Mouse (Mus musculus) E14TG2a.4 (cell line): Measurements from ENCODE around the gene Nme2.

Experiments used
- H3K27me3 ChIP-seq: 2 replicates; pipeline ENCODE4 v1.6.1; 2014; ENCODE audit warnings: low read length, control low read depth; ENCODE audit not compliant: insufficient read depth
- H3K36me3 ChIP-seq: 2 replicates; pipeline ENCODE4 v1.6.1; 2014; ENCODE audit warnings: low read length, control low read depth; ENCODE audit not compliant: insufficient read depth
- H3K4me1 ChIP-seq: replicated peaks from 2 replicates; pipeline ENCODE4 v1.6.1; 2014; ENCODE audit warnings: low read depth, low read length, control low read depth
- H3K4me3 ChIP-seq: replicated peaks from 2 replicates; pipeline ENCODE4 v1.5.1; 2014; ENCODE audit warnings: mild to moderate bottlenecking, low read length
- H3K9me3 ChIP-seq: 2 replicates; pipeline ENCODE4 v1.6.1; 2014; ENCODE audit warnings: low read length, control low read depth
- CTCF ChIP-seq: conservative IDR thresholded peaks from 2 replicates; pipeline ENCODE4 v1.5.1; 2014; ENCODE audit warnings: low read length
- NANOG ChIP-seq: IDR thresholded peaks from 2 replicates; pipeline ENCODE4 v1.6.1; 2014; ENCODE audit warnings: borderline replicate concordance, low read length, mixed read lengths
- POU5F1 ChIP-seq: IDR thresholded peaks from 2 replicates; pipeline ENCODE4 v1.6.1; 2014; ENCODE audit warnings: low read length, borderline replicate concordance

Gene Nme2

DNA sequence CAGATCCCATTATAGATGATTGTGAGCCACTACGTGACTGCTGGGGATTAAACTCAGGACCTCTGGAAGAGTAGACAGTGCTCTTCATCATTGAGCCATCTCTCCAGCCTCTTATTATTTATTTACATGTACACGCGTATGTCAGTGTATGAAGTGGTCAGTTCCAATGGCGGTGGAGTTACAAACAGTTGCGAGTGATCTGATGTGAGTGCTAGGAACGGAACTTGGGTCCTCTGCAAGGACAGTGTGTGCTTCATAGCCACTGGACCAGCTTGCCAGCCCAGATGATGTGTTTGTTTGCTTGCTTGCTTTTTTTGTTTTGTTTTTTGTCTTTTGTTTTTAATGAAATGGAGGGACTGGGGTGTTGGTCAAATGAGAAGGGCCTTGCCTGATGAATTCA is 13.1 kb upstream of the Nme2 start:
- H3K4me3 ChIP-seq: no peak overlapping the region
- H3K36me3 ChIP-seq: peaks cover 20% of the 10 kb centered on the region
- TF ChIP-seq NANOG (no peak), POU5F1 (no peak), CTCF (no peak)
- no peaks in the 10 kb centered on the region for H3K27me3 ChIP-seq
- peaks cover 12% of the 10 kb centered on the region; the same call in 1 of the 2 replicates for H3K9me3 ChIP-seq
- H3K4me1 ChIP-seq: peaks cover 69% of the 10 kb centered on the region

DNA sequence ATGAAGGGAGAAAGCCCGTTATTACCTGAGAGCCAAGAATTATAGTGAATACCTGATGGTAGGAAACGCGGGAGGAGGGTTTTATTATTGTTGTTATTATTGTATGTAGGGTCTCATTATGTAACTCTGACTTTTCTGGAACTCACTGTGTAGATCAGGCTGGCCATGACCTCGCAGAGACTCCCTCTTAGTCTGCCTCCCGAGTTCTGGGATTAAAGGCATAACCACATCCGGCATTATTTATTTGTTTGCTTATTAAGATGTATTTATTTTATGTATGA is 12.7 kb upstream of the Nme2 start:
- peaks cover 24% of the 10 kb centered on the region for H3K36me3 ChIP-seq
- TF ChIP-seq NANOG (no peak), POU5F1 (no peak), CTCF (no peak)
- peaks cover 69% of the 10 kb centered on the region for H3K4me1 ChIP-seq
- no peaks in the 10 kb centered on the region for H3K27me3 ChIP-seq
- 0 out of 2 replicates have a peak overlapping the region, but pooled peaks have one; percentile 51 for H3K4me3 ChIP-seq
- H3K9me3 ChIP-seq: peaks cover 12% of the 10 kb centered on the region; the same call in 1 of the 2 replicates

DNA sequence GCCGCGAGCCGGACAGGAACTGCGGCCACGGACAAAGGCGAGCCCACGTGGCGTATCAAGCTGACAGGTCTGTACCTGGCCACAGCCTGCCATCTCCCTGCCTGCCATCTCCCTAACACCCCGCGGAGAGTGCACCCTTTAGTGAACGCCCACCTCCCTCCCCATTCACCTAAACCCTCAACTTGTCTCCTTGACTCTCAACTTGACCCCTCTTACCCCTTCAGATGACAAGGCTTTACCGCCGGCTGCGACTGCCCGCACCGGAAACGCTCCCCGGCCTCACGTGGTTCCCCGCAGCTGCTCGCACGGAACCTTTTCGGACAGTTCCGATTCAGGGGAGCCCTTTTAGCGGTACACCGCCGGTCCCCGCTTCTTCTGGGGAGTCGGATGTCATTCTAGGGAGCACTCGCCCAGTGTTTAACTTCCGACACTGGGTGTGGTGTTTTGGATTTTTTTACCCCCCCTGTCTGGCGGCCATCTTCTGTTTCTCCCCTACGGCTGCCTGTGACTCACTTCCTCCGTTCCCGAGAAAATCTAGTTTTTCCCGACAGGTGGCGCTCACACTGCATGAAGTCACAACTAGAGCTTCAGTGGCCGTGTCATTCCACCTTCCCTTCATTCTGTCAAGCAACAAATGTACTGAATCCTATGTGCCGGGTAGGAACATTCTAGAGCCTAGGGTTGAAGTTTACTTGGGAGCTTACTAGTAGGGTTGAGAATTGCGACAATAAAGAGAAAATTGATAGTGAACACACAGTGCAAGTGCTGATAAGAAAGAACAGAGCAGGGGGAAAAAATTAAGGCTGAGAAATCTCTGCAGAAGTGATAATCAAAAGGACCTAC is 12.2 kb upstream of the Nme2 start, which contains the start of the genes Gm20390 and Nme1:
TSS of gene Gm20390 (minus strand) at position 289 of the 843 bp plus-strand sequence.
TSS of gene Nme1 (minus strand) at position 517 of the 843 bp plus-strand sequence.
- H3K4me3 ChIP-seq: peak within 1 kb of the TSS; percentile 93
- H3K36me3 ChIP-seq: peaks cover 30% of the 10 kb centered on the region
- TF ChIP-seq CTCF (no peak), POU5F1 (peak; percentile 17; the same call in 1 of the 2 replicates)

DNA sequence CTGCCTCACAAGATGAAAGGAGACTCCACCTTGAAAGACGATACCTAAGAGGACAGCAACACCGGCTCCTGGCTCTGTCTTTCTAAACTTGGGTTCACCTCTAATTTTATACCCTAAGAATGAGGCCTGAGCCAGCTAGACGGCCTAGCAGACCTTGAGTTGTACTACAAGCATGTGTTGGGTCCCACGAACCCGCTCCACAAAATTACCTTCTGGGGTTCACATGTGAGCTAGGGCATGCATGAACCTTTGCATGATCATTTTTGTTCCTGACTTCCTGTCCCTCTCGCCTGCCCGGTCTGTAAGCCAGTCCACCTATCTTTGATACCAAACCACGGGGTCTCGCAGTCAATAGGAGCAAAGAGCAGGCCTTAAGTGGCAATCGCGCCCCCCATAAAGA is 11.3 kb upstream of the Nme2 start:
- Histone ChIP-seq H3K27me3 (no peaks in the 10 kb centered on the region), H3K4me3 (peak overlapping the region; percentile 93)

More for the DNA sequence above, 12.2 kb upstream of the Nme2 start, which contains the start of the genes Gm20390 and Nme1:
- Histone ChIP-seq H3K27me3 (no peaks in the 10 kb centered on the region), H3K9me3 (peaks cover 12% of the 10 kb centered on the region; the same call in 1 of the 2 replicates), H3K4me1 (peaks cover 72% of the 10 kb centered on the region)

DNA sequence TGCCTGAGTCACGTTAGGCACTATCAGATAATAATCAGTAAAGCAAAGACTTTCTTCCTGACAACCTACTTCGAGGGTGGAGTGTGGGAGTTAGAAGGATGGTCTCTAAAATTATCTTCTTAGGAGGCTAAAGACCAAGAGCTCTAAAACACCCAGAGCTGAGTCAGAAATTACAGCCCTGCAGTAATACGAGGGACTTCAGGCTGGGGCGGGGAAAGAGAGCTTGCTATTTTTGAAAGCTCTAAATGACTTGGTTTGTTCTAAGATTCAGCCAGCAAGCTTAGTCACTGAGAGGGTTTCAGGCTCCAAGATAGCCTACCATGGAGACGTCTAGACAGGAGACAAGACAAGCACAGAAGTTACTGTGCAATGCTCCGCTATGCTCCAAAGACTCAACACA is 9.3 kb upstream of the Nme2 start:
- TF ChIP-seq CTCF (no peak), POU5F1 (no peak), NANOG (no peak)
- Histone ChIP-seq H3K4me3 (peak overlapping the region; percentile 52), H3K27me3 (no peaks in the 10 kb centered on the region), H3K36me3 (peaks cover 56% of the 10 kb centered on the region), H3K9me3 (no peaks in the 10 kb centered on the region), H3K4me1 (peaks cover 83% of the 10 kb centered on the region)

More for the DNA sequence above, 11.3 kb upstream of the Nme2 start:
- peaks cover 77% of the 10 kb centered on the region for H3K4me1 ChIP-seq
- peaks cover 38% of the 10 kb centered on the region for H3K36me3 ChIP-seq
- H3K9me3 ChIP-seq: peaks cover 11% of the 10 kb centered on the region; the same call in 1 of the 2 replicates
- no peak for TF ChIP-seq NANOG
- TF ChIP-seq CTCF: no peak
- no peak for TF ChIP-seq POU5F1

DNA sequence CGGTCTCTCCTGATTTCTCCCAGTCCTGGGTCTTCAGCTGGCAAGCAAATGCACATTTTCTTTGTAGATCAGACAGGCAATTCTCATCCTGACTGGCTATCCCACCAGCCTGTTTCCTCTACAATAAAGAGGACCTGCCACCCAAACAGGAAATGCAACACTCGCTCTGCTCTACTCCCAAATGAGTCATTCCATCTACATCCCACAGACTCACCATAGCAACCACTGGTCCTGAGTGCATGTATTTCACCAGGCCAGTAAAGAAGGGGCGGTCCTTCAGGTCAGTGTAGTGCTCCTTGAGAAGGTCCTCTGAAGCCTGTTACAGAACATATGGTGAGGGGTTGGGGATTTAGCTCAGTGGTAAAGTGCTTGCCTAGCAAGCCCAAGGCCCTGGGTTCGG is 7.0 kb upstream of the Nme2 start:
- TF ChIP-seq POU5F1: no peak
- TF ChIP-seq CTCF: no peak
- TF ChIP-seq NANOG: no peak
- H3K4me1 ChIP-seq: peaks cover 80% of the 10 kb centered on the region
- peaks cover 80% of the 10 kb centered on the region for H3K36me3 ChIP-seq
- H3K9me3 ChIP-seq: no peaks in the 10 kb centered on the region
- no peak overlapping the region for H3K4me3 ChIP-seq
- H3K27me3 ChIP-seq: no peaks in the 10 kb centered on the region

DNA sequence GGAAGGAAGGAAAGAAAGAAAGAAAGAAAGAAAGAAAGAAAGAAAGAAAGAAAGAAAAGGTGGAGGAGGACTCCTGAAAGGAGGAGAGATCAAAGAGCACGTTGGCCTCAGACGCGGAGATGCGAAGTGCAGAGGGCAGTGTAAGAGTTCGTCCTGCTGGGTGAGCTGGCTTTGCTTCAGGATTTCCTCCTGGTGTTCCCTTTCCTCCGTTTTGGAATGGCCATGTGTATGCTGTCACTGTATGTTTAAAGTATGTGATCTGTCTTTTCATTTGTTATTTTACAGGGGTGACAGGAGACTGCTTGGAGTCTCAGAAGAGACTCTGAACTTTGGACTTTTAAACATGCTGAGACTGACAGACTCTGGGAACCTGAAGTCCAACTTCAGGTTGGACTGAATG is 5.4 kb upstream of the Nme2 start:
- Histone ChIP-seq H3K27me3 (no peaks in the 10 kb centered on the region), H3K36me3 (peaks cover 86% of the 10 kb centered on the region), H3K4me3 (no peak overlapping the region), H3K4me1 (peaks cover 86% of the 10 kb centered on the region), H3K9me3 (no peaks in the 10 kb centered on the region)
- no peak for TF ChIP-seq NANOG
- no peak for TF ChIP-seq POU5F1
- TF ChIP-seq CTCF: no peak

DNA sequence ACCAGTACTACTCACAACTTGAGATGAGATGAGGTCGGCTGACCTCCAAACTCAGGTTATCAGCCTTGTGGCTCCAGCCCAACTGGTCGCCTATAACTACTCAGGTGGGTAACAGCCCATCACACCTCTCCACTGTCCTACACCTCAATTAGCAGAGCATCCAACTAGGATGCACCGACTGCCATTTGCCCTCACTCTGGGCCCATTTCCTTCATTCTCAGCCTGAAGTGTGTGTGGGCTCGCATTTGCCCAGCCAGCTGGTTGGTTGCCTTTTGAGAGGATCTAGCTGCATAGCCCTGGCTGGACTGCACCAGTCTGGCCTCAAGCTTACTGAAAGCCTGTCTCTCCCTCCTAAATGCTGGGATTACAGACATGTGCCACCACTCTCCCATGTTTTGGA is 1.7 kb upstream of the Nme2 start:
- Histone ChIP-seq H3K27me3 (no peaks in the 10 kb centered on the region), H3K4me3 (no peak overlapping the region), H3K9me3 (no peaks in the 10 kb centered on the region), H3K4me1 (peaks cover 72% of the 10 kb centered on the region), H3K36me3 (peaks cover 73% of the 10 kb centered on the region)
- TF ChIP-seq POU5F1 (no peak), CTCF (no peak), NANOG (no peak)
